Mouse (Mus musculus) frontal cortex, adult (tissue): ENCODE data around the gene Adra1b.

Experiments
- ATAC-seq: cut with Nextera tagmentation; 2 replicates; pipeline ENCODE4 v1.9.2; 2017; ENCODE audit warnings: mild to moderate bottlenecking, moderate library complexity, mixed read lengths; ENCODE audit not compliant: low TSS enrichment

Adra1b gene

DNA sequence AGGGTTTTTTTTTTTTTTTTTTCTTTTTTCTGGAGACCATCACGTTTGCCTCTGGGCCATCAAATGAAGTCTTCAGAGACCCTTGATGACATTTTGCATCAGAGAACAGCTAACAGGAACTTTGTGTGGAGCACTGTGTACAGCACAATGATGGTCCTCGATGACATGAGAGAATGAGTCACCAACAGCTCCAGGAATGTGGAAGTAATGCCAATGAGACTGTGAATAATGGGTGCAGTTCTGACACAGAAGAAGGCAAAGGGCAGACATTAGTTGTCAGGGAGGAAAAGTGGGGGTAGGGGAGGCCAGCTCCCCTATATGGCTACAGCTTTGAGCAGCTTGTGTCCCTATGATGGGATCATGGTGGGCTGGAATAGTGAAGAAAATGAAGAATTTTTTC, 5.7 kb downstream of the Adra1b start:
- no peak for ATAC-seq

DNA sequence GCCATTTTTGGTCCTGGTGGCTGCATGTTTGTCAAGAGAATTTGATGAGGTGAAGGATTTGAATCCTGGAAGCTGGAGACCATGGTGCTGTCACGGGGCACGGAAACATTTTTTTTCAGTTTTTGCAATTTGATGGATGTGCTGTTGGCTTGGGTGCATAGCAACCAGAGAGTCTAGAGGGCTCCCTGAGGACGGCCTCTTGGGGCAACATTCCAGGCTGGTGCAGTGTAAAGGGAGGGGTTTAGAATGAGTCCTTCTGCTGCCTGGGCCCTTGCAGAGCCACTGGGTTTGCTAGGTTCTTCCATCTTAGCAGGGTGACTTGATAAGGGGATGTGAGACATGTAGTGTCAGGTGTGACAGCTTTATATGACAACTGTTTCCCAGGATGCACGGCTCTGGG, 8.5 kb downstream of the Adra1b start:
- no peak for ATAC-seq

DNA sequence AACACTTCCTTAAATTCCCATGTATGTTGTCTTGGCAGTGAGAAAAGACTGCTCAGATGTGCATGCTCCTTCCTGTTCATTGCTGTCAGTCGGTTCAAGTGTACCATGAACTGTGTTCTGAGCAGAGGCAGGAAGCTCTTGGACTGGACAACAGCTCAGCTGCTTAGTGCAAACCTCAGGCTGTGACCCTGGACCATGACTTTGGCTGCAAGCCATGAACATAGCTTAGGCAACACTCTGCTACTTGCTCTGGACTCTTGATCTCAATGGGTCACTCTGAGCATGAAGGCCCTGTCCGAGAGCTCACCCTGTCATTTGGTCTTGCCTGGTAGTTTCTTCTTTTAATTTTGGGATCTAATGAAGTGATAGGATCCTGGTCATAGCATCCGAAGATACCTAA, 9.6 kb downstream of the Adra1b start:
- no peak for ATAC-seq

DNA sequence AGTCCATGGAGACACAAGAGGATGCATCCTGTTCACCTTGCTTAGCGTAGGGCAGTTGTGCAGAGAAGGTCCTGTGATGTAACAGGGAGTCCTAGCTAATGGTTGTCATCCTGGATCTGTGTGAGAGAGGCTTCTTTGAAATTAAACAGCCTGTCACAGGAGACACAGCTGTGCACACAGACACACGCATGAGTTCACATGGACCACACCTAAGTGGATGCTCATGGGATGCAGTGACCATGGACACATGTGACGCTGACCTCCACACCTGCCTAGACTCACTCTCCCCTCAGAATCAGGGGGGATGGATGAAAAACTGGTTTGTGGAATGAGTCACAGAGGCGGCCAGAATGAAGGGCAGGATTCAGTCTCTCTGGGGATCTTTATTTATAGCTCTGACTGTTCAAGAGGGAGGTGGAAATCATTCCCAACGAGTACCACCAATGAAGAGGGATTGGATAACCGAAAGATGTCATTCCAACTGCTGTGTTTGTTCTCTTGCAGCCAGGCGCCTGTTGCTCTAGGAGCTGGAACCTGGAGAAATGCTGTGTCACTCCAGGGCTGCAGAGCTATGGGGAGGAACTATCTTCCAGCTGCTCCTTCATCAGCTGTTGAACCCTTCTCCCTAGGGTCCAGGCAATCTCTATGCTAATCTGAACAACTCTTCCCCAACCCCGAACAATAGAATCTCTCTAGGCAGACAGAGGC, 11.6 kb downstream of the Adra1b start:
- peak; percentile 81 for ATAC-seq

DNA sequence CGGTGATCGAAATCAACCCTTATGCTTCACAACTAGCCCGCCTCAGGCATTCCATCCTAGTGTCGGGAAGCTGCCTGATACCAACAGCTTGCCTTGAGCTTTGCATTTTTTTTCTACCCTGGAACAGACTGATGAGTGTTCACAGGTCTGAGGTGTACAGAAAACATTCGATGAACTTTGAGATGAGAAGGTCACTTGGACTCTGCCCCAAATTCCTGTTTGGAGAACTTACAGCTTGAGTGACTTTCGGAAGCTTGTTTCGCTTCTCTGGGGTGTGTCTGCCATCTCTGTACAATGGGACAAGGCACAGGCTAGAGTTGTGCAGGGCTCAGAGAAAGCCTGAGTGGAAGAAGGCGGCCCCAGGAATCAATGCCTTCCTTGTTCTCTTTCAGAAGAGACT, 12.3 kb downstream of the Adra1b start:
- no peak for ATAC-seq

DNA sequence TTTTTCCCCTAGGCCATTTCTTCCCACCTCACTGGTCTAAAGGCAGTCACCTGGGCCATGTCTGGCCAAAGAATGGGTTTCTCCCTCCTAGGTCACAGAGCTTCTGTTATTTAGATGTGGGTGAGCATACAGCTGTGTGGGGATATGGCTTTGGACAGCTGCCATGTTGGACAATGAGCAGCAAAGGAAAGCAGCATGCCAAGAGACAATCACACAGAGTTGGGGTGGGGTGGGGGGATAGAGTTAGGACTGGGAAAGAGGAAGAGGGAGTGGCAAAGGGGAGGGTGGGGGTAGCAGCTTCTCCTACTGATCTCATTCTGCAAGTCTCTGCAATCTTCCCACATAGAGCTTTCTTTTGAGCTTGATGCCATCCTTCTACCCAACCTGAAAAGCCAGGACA, 13.4 kb downstream of the Adra1b start:
- ATAC-seq: no peak

DNA sequence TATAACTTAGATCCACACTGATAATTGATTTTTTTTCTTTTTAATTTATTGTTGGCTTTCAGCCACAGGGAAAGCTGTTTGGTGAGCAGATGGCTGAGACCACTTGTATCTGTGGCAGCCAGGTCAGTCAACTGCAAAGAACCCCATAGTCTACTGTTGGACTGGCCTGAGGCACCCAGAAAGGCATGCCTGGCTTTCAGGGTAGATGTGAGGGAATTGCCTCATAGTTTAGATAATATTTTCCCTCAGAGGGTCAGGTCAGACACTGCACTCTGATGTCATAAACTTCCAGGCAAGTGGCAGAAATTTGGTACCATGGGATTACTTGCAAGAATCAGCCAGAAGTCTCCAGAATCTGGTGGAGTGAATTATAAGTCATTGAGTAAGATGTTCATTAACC, 16.5 kb downstream of the Adra1b start:
- no peak for ATAC-seq

DNA sequence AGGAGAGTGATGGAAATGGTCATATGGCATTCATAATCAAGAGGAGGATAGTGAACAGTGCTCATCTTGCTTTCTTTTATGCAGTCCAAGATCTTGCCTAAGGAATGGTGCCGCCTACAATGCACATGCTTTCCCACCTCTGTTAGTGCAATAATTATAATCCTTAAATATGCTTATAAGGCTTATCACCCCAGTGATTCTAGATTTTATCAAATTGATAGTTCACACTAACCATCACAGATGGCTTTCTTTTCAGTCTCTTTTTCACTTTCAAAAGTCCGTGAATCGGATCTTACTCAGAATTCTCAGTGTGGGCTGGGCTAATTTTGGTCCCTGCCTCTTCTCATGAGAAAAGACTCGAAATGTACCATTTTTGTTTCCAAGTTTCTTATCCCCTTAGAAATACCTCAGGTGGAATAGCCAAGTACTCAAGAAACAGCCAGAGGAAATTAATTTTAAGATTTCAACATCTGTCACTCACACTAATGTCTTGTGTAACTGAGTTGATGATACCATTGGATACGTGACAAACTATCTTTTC, 17.3 kb downstream of the Adra1b start:
- peak; percentile 91 for ATAC-seq

DNA sequence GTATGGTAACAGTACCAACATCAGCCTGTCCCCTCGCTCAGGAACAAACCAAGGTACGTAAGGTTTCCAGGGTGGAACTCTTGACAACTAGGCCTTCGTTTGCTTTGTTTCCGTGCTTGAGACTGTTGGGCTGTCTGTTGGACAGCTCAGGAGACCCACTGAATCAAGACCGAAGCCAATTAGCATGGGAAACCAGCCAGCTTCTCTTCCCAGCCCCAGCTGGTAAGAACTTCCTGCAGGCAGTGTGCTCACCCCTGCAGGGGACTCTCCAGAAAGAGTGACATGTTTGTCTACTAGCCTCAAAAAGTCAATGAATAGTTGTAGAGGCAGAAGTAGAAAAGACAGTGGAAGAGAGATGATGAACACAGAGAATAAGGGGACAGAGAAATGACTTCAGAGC, 23.8 kb downstream of the Adra1b start:
- no peak for ATAC-seq

DNA sequence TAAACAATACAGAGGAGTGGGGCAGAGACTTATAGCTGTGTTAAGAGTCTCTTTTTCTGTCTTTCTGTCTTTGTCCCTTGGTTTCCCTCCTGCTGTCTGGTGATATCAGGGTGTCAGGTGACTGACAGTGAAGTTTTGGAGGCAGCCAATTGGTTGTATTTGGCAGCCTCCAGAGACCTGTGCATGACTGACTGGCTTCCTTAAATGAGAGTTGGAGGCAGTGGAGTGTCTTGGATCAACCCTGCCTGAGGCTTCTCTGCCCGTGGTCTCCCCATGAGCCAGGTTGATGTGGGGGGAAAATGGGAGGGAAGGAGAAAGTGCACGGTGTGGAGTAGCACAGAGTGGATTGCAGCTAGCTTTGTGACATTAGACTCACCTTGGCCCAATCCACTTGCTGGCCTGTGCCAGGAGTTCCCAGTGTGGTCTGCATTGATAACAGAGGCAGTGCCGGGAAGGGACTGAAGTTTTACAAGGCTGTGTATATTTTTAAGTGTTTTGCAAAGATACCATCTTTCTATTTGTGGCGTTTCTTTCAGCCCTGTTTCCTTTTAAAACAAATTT, 33.2 kb downstream of the Adra1b start:
- no peak for ATAC-seq

DNA sequence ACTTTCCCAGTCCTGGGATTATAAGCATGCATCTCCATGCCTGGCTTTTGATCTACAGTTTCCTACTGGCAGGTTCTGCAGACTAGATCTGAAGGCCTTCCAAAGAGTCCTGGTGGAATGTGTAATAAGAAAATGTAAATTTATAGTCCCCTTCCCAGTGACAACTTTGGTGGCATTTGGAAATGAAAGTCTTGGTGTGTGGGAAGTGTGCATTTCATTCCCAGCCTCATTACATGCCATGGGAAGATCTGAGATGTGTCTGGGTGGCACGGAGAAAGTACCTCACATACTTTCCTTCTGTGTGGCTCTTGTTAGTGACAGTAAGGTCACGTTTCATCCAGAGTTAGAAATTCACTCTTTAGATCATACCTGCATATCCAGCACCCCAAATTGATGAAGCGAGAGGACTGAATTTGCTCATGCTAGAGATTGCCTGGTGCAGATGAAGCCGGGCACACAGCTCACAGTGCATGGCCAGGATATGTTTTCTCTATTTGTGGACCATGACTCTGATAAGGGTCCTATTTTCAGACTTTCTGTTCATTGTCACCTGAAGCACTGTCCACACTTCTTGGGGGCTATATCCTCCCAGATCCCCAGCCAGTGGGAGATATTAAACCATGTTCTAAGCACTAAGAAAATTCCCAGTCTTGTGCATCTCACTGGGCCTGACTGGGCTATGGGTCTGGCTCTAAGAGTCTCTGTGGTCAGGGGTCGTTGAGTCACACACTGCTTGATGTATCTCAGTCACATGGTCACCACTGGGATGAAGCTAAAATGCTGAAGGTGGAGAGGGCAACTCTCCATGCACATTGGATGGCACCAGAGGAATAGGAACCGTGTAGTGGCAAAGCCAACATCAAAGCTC, 35.5 kb downstream of the Adra1b start:
- peak; percentile 97 for ATAC-seq

DNA sequence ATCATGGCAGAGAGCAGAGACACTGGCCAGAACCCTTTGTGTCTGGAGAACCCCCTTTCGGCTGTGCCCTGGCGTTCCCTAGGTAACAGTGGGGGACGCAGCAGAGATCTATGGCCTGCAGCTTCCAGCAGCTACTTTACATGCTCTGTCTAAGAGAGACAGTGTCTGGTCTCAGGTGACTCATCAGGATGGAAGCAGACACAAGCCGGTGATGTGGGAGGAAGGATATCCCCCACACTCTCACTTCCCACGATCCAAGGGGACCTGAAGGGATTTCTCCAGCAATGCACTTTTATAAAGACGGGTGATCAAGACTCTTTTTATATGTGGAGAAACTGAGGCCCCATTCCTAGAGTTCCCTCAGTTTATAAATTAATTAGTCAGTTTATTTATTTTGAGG, 48.0 kb downstream of the Adra1b start:
- peak; percentile 98 for ATAC-seq

DNA sequence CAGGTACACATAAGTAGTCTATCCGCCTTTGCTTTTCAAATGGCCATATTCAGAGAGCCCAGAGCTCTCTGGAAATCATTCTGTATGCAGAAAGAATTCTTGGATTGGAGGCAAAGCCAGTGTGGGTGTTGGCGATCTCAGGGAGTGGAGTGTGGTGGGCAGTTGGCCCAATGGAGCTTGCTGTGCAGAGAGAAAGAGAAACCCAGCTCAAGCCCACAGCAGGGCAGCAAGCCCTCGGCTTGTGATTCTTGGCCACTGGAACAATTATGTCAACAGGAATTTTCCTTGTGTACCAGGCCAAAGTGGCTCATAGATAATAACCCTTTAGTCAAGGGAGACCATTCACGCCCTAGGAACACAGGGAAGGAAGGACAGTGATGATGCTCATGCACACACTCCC, 53.0 kb downstream of the Adra1b start:
- ATAC-seq: no peak

DNA sequence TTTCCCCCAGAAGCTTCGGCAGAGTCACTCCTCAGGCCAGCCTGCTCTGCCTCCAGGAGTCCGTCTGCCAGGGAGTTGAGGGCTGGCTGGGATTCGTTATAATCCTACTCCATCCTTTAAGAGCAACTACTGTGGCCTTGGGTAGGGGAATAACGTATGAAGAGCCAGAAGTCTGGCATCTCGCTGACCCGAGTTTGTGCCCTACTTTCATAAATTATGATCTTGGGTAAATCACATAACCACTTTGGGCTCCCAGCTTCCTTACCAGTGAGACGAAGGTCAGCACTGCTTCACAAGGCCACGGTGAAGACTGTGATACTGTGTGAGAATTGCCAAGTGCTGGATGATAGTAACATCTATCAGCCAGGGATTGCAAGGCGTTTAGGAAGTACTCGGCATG, 59.4 kb downstream of the Adra1b start:
- ATAC-seq: no peak

DNA sequence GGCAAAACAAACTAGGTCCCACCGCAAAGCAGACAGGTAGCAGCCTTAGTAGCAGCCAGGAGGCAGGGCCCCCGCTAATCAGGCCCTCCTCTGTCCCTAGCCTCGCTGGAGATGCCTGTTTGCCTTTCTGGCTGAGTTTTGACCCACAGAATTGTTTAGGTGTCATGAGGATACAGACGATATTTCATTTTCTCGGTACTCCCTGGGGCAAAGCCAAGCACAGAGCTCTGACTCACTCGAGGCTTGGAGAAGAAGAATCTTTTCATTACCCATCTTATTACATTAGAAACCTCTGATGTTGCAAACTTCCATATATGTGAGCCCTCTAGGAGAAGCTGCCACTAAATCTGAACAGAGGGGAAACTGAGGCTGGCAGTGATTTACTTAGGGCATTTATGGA, 60.5 kb downstream of the Adra1b start:
- ATAC-seq: no peak

DNA sequence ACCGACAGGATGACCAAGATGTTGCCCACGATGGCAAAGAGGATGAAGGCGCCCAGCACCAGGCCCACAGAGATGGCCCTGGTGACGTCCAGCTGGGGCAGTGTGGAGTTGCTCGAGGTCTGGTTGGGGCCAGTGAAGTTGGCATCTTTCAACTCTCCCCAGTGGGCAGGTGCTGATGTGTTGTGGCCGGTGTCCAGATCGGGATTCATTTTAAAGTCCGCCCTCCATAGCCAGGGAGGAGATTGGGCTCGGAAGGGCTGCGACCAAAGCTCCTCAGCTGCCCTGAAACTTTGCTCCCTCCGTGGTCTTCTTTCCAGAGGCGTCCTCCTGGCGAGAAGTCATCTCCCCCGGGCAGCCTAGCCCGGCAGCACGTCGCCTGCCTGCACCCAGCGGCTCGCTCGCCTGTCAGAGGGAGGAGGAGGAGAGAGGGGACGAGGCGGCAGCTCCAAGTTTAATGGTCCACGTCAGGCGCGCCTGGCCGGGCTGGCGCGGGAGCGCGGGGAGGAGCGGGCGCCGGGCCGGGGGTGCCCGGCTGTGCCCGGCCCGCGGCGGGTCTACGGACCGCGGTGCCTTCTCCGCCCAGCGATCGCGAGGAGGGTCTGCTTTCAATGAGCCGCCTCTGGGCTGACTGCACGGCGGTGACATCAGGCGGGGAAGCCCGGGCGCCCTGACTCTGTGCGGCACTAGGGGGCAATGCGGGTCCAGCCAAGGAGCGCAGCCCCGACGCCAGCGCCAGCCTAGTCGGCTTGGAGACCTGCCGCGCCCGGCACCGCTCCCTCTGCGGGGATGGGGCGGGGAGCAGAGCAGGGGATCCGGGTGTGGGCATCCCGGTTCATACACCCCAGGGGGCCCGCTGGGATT, 64.9 kb downstream of the Adra1b start:
- ATAC-seq: peak; percentile 92

DNA sequence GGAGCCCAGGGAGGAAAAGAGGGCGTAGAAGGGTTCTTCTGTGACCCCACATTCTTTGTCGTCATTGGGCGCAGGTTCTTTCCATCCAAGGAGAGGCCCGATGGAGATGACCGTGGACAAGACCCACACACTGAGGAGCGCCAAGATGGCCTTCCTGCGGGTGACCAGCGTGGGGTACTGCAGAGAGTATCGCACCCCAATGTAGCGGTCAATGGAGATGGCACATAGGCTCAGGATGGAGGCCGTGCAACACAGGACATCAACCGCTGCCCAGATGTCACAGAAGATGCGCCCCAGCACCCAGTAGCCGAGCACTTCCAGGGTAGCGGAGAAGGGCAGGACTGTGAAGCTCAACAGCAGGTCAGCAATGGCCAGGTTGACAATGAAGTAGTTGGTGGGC, 65.6 kb downstream of the Adra1b start:
- no peak for ATAC-seq

DNA sequence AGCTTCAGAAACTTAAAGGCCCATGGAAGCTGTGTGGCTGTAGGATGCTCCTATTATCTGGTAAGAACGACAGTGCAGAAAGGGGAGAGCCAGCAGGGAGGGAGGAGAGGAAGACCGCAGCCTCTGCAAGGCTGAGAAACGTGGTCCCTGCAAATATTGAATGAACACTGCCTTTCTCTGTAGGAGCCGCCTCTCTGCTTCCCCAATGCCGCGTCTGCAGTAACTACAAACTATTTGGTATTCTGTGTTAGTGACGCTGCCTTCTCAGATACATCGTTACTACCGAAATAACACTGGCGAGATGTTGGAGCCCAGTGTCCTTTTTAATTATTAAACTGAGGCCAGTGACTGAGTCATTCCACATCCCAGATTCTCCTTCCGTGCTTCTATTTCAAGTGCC, 66.5 kb downstream of the Adra1b start:
- ATAC-seq: peak; percentile 28

DNA sequence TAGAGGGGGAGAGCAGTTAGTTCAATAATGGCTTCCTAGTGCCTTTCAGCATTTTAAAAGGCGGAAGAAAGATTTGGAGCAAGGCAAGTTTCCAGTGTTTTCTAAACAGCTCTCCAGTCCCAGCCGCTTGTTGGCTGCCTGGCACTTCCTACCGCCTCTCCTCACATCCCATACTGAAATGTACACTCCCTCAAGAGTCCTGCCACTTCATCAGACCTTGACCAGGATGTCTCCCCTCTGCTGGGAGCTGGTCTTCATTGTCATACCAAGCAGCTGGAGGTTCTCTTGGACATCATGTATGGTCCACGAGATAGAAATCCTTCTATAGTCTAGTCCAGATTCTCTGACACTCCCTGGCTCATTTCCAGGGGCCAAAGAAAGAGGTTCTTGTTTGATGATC, 69.5 kb downstream of the Adra1b start:
- ATAC-seq: no peak

DNA sequence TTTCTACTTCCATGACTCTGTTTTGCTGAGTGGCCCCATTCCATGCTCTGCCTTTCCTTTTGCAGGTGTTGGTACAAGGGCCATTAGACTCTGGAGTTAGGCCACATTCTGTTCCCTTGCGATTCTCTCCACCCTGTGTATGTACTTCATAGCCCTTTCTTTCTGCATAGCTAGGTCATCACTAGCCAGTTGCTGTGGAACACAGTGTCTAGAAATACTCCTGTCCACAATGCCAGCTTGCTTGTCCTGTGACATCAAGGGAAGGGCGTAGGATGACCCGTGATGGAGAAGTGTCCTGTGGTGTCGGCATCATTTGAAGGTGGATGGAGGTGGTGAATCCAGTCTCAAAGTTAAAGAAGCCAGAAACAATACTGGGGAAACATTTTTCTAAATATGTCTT, 74.2 kb downstream of the Adra1b start:
- no peak for ATAC-seq

DNA sequence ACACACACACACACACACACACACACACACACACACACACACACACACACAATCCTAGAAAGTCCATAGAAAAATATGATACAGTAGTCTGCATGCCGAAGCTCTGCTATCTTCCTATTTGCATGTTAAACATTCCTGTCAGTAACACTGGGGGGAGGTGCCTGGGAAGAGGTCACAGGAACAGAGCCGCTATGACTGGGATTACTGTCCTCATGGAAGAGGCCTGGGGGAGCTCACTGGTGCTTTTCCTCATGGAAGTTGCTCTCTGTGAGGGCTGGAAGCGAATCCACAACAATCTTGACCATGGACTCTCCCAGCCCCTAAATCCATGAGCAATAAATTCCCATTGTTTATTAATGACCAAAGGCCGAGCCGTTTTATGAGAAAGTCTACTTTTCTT, 77.7 kb downstream of the Adra1b start:
- ATAC-seq: no peak
